Mouse (Mus musculus) lung, embryonic 16.5 days (tissue): Measurements from ENCODE around the gene Zfp518a. TPM values are rescaled to one million over a fixed set of nuclear protein-coding genes. Genes with fewer than 3 reads are reported as not detected.

Experiments used
- ATAC-seq: fragments of 200-750 bp; cut with Nextera tagmentation; 2 replicates; pipeline ENCODE4 v1.8.0; 2017; ENCODE audit warnings: low read depth, mild to moderate bottlenecking, moderate library complexity
- H3K27ac ChIP-seq: fragments of 300-500 bp; sonication (generic); 2 replicates; pipeline ENCODE4 v1.5.1; 2014; ENCODE audit warnings: mild to moderate bottlenecking, control low read depth, low read length
- H3K27me3 ChIP-seq: fragments of 300-500 bp; sonication (generic); 2 replicates; pipeline ENCODE4 v1.6.1; 2014; ENCODE audit warnings: low read depth, low read length, mixed read lengths; ENCODE audit not compliant: control insufficient read depth, insufficient read depth
- H3K36me3 ChIP-seq: fragments of 300-500 bp; sonication (generic); 2 replicates; pipeline ENCODE4 v1.6.1; 2014; ENCODE audit warnings: low read length; ENCODE audit not compliant: control insufficient read depth, insufficient read depth
- H3K4me1 ChIP-seq: fragments of 300-500 bp; sonication (generic); replicated peaks from 2 replicates; pipeline ENCODE4 v1.6.1; 2014; ENCODE audit warnings: low read length, mixed read lengths; ENCODE audit not compliant: control insufficient read depth, insufficient read depth
- H3K4me2 ChIP-seq: fragments of 300-500 bp; sonication (generic); 2 replicates; pipeline ENCODE4 v1.6.1; 2014; ENCODE audit warnings: low read depth, low read length, control low read depth
- H3K4me3 ChIP-seq: fragments of 300-500 bp; sonication (generic); 2 replicates; pipeline ENCODE4 v1.5.1; 2014; ENCODE audit warnings: mild to moderate bottlenecking, low read length, control low read depth
- H3K9ac ChIP-seq: fragments of 300-500 bp; sonication (generic); 2 replicates; pipeline ENCODE4 v1.6.1; 2014; ENCODE audit warnings: low read length, control low read depth
- H3K9me3 ChIP-seq: fragments of 300-500 bp; sonication (generic); 2 replicates; pipeline ENCODE4 v1.6.1; 2016; ENCODE audit warnings: low read length; ENCODE audit not compliant: control insufficient read depth
- WGBS: fragments of 180-500 bp; shearing (Covaris S2); extraction: QIAGEN DNeasy Blood & Tissue Kit; methylation state at CpG from one replicate; pipeline ENCODE4 v1.1.7; 2014; 5-methylcytosine and 5-hydroxymethylcytosine counted together
- polyA plus RNA-seq: library from polyadenylated mRNA; unstranded; fragments of >200 nt; fragmentation: Nextera tagmentation; extraction: Ambion mirVana; gene quantifications from 2 replicates; pipeline ENCODE4 v1.2.1, GENCODE M21; 2015

The Zfp518a gene
- polyA plus RNA-seq, 1 experiment from 2014 or later: 12.9 TPM

DNA sequence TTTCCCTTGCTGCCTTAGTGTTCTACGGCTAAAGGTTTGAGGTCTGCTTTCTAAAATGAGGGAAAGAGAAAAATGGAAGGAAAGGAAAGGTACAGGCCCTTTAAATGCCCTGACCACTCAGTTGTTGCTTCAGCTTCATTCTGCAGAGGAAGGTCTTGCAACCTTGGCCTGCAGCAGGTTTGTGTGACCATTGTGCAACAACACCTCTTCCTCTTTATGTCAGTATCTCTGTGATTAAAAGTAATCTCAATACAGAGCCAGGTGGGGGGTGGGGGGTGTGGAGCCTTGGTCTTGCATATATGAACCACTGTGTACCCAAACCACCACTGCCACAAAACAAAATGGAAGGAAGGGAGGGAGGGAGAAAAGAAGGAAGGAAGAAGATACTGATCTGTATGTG lies 5.6 kb upstream of the Zfp518a start:
- H3K9me3 ChIP-seq: peaks cover 4% of the 10 kb centered on the region
- no peak for ATAC-seq
- peaks cover 38% of the 10 kb centered on the region for H3K27me3 ChIP-seq
- H3K27ac ChIP-seq: no peak overlapping the region
- no peak overlapping the region for H3K4me3 ChIP-seq
- H3K9ac ChIP-seq: no peak overlapping the region
- H3K36me3 ChIP-seq: no peaks in the 10 kb centered on the region
- H3K4me1 ChIP-seq: no peaks in the 10 kb centered on the region
- no peak overlapping the region for H3K4me2 ChIP-seq
- WGBS: 50% methylated on average over 1 of the region's 1 CpGs

DNA sequence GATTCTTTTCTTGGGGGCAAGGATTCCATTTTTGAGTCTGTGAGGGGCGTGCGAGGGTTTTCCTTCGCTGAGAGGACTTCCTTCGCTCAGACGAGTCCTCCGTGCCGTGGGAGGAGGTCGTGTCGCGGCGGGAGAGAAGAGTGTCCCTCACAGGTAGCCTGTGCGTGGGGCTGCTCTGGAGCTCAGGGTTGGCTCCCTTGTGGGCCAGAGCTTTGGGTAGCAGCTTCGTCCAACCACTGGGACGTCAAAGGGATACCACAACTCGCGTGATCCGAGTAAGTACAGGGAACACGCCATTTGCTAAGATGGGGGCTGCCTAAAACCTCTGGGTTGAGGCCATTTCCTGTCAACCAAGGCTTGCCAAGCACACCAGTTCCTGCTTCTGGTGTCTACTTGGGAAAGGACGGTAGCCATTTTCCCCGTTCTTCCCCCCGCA lies 416 bp upstream of the Zfp518a start:
- Histone ChIP-seq H3K36me3 (no peaks in the 10 kb centered on the region), H3K27ac (peak overlapping the region; percentile 65), H3K27me3 (peaks cover 15% of the 10 kb centered on the region), H3K9me3 (peaks cover 6% of the 10 kb centered on the region), H3K9ac (peak overlapping the region; percentile 85), H3K4me2 (peak overlapping the region; percentile 80), H3K4me1 (no peaks in the 10 kb centered on the region), H3K4me3 (peak overlapping the region; percentile 73)
- 44% methylated on average over 21 of the region's 21 CpGs for WGBS
- ATAC-seq: peak; percentile 36; the same call in 1 of the 2 replicates

DNA sequence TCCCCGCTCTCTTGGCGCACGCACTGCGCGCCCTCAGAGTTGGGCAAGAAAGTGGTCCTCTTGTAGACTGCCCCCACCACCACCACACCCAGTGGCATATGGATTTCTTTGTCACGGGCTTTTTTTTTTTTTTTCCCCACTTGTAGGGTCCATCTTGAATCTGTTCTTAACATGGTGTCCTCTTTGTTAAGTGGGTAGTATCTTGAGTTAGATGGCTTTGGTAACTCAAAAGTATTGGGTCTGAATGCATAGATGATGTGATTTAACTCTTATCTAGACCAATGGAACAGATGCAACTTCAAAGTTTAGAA lies 843 bp downstream of the Zfp518a start:
- 0% methylated on average over 6 of the region's 6 CpGs for WGBS
- peak overlapping the region; percentile 85 for H3K9ac ChIP-seq
- H3K4me3 ChIP-seq: peak overlapping the region; percentile 73
- H3K4me2 ChIP-seq: peak overlapping the region; percentile 80
- no peaks in the 10 kb centered on the region for H3K36me3 ChIP-seq
- peak overlapping the region; percentile 84 for H3K27ac ChIP-seq
- H3K4me1 ChIP-seq: no peaks in the 10 kb centered on the region
- H3K9me3 ChIP-seq: peaks cover 6% of the 10 kb centered on the region
- H3K27me3 ChIP-seq: peaks cover 13% of the 10 kb centered on the region
- no peak for ATAC-seq

DNA sequence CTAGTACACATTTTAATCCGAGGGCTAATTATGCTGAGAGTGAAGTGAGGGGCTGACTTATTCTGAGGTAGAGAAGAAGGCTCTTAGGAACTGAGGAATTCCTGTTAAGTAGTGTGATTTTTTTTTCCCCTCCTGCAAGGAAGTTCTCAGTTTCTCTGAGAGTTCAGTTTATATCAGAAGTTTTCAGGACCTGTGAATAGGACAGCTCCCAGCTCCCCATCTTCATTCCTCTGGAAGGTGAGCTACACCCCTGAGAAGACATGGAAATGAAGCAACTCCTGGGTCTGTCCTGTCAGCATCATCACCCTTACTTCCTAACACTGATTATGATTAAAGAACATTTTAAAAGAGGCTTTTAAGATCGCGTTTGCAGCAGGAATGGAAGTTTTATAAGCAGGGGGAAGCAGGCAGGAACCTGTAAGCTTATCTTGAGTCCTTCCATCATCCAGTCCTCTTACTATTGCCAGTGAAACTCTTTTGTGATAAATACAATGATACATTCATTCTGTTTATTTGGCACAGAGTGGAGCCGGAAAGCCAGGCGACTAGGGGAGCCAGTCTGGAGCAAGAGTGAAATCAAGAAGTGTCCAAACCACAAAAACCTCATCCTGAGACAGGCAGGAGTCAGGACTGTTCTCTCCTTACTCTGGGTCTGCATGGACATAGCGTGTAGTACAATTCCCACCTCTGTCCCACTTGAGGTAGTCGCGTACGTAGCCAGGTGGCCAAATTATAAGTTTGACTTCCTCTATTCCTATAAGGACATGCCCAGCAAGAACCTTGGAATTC lies 37.3 kb downstream of the Zfp518a start:
- Histone ChIP-seq H3K9ac (no peak overlapping the region), H3K27ac (no peak overlapping the region), H3K4me2 (no peak overlapping the region), H3K4me3 (no peak overlapping the region), H3K4me1 (no peaks in the 10 kb centered on the region), H3K36me3 (no peaks in the 10 kb centered on the region), H3K9me3 (no peaks in the 10 kb centered on the region), H3K27me3 (no peaks in the 10 kb centered on the region)
- no peak for ATAC-seq
- 56% methylated on average over 9 of the region's 9 CpGs for WGBS

DNA sequence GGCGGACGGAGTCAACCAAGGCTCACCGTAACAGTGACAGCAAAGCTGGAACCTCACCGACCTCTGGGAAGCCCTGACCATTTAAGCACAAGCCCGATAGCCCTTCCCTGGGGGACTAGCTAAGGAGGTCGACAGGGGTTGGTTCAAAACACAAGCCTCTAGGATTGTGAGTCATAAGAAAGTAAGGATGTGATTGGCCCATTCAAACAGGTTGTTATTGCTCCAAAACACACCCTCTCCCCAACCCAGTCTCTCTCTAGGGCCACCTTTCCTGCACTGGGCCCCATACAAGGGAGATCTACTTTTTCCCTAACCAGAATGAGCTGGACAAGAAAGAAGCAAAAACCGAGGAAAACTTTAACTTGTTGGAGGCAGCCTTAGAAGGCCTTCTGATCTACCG lies 40.9 kb downstream of the Zfp518a start:
- no peak overlapping the region for H3K4me3 ChIP-seq
- no peaks in the 10 kb centered on the region for H3K4me1 ChIP-seq
- 44% methylated on average over 8 of the region's 8 CpGs for WGBS
- no peaks in the 10 kb centered on the region; the same call in 1 of the 2 replicates for H3K9me3 ChIP-seq
- no peaks in the 10 kb centered on the region for H3K27me3 ChIP-seq
- H3K9ac ChIP-seq: no peak overlapping the region
- ATAC-seq: no peak
- no peak overlapping the region for H3K4me2 ChIP-seq
- H3K27ac ChIP-seq: no peak overlapping the region
- no peaks in the 10 kb centered on the region for H3K36me3 ChIP-seq

DNA sequence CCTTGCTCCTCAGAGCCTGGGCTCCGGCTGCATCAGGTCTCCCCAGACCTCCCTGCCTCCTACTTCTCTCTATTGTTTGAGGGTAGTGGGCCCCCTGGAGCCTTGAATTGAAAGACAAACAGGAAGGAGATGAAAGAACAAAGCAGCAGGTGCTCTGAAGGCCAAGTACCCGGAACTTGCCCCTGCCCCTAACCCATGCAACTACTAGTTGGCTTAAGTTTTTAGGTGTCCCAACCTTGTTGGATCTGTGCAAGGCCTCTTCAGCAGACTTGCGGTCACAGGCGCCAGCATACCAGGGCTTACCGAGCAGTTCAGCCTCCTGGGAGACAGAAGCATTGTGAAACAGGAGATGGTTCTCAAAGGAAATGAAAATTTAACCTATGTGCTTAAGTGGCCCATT lies 41.5 kb downstream of the Zfp518a start:
- Histone ChIP-seq H3K4me1 (no peaks in the 10 kb centered on the region), H3K9me3 (no peaks in the 10 kb centered on the region; the same call in 1 of the 2 replicates), H3K27ac (no peak overlapping the region), H3K4me3 (no peak overlapping the region), H3K4me2 (no peak overlapping the region), H3K27me3 (no peaks in the 10 kb centered on the region), H3K9ac (no peak overlapping the region), H3K36me3 (no peaks in the 10 kb centered on the region)
- WGBS: 38% methylated on average over 5 of the region's 5 CpGs
- no peak for ATAC-seq

DNA sequence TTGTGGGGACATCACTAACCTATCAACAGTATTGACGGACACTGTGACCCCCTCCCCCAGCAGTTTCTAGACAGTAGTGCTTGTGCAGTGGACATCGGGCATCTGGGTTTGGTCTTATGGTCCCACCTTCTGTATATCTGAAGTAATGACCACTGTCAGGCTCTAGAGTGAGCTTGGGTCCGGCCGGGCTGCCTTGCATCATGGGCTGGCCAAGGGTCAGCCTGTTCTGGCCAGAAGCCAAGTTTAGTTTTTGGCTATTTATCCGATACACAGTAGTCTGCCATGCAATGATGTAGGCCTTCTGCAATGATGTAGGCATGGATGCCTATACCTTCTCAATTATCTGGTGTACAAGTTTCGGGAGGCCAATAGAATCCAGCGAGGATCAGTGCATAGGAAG lies 49.0 kb downstream of the Zfp518a start:
- H3K27me3 ChIP-seq: no peaks in the 10 kb centered on the region
- H3K9me3 ChIP-seq: no peaks in the 10 kb centered on the region; the same call in 1 of the 2 replicates
- no peak overlapping the region for H3K9ac ChIP-seq
- H3K4me2 ChIP-seq: no peak overlapping the region
- no peak for ATAC-seq
- 76% methylated on average over 7 of the region's 7 CpGs for WGBS
- no peaks in the 10 kb centered on the region for H3K4me1 ChIP-seq
- no peak overlapping the region for H3K27ac ChIP-seq
- no peaks in the 10 kb centered on the region for H3K36me3 ChIP-seq
- no peak overlapping the region for H3K4me3 ChIP-seq

DNA sequence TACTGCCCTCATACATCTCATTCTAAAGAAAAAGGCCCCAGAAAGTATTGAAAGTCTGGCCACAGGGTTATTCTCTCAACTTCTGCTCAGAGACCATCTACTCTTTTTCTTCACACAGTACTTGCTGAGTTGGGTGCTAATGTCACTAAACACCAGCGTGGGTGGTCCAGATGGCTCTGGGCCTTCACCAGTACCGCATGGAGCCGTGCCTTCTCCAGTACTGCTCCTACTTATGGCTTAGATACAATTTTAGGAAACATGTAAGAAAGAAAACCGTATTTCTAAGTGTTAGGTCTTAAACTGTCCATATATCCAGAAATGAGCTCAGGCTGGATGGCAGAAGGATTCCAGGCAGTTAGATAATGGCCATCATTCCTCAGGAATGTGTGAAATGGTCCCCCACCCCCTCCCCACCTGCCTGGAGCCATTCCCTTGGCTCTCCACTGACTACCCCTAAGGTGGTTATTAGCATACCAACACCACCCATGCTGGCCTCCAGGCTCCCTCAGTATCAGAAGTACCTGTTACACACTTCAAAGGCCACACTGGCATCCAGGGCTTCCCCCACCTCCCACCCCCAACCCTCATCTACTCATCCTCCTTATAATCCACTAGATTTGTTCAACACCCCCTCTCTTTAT lies 52.6 kb downstream of the Zfp518a start:
- WGBS: 77% methylated on average over 4 of the region's 4 CpGs
- H3K27me3 ChIP-seq: no peaks in the 10 kb centered on the region
- H3K27ac ChIP-seq: no peak overlapping the region
- H3K9me3 ChIP-seq: no peaks in the 10 kb centered on the region
- no peak for ATAC-seq
- H3K9ac ChIP-seq: no peak overlapping the region
- no peaks in the 10 kb centered on the region for H3K36me3 ChIP-seq
- no peak overlapping the region for H3K4me3 ChIP-seq
- no peak overlapping the region for H3K4me2 ChIP-seq
- H3K4me1 ChIP-seq: no peaks in the 10 kb centered on the region

DNA sequence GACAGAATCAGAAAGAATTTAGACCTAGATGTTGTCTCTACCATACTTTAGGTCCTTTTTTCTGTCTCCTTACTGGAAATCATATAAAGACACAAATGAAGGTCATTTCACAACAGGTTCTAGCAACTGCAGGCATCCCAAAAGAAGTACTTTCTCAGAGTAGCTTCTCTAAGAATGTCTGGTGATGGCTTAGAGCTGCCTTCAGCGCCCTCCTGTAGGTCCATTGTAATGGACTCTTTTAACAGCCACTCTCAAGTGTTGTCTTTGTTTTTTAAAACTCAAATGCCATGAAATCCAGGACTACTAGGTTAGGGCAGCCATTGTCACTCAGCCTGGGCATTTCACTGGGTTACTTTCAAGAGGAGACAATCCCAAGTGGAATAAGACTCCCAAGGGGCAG lies 64.5 kb downstream of the Zfp518a start:
- ATAC-seq: no peak
- no peaks in the 10 kb centered on the region for H3K9me3 ChIP-seq
- no peaks in the 10 kb centered on the region for H3K27me3 ChIP-seq
- 50% methylated on average over 1 of the region's 1 CpGs for WGBS
- no peaks in the 10 kb centered on the region for H3K36me3 ChIP-seq
- H3K4me1 ChIP-seq: no peaks in the 10 kb centered on the region
- H3K9ac ChIP-seq: no peak overlapping the region
- no peak overlapping the region for H3K4me3 ChIP-seq
- no peak overlapping the region for H3K4me2 ChIP-seq
- H3K27ac ChIP-seq: no peak overlapping the region
